Mouse (Mus musculus): Measurements from ENCODE around the gene Mettl9.
A peak's percentile ranks its signal among the peaks of the same experiment; 100 is the strongest.
"Not testable (repeated sequence)": the region's sequence is repeated elsewhere in the genome, so short reads cannot be mapped to it uniquely, and the experiment has no call there.

Mettl9 gene

GRCm38 (mm10) chr7:121033856-121034652, at the start of gene Mettl9:
Gene Mettl9 (plus strand): TSS chr7:121034445.
- peak; percentile 97 for DNase-seq (ENCODE audit: low spot score)

GRCm38 (mm10) chr7:120991191-120991590, 43.1 kb upstream of the Mettl9 start:
- DNase-seq (ENCODE audit: low spot score): no peak

DNA sequence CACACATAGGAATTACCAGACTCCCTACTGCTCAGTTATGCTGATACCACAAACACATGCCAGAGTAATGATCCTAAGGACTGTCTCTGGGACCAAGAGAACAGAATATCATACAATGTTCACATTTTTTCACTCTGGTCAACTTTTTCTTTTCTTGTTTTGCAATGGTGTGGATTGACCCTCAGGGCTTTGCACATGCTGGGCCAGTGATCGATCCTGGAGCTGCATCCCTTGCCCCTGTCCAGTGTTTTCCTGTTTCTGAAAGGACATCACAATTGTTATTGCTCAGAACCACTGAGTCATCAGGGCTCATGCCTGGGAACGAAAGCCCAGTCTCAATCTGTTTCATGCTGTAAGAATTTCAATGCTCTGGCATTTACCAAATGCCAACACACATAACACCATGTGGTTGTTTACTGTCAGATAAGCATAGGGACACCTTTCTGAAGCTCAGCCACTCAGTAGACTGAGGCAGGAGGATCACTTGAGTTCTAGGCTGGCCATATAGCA, 35.2 kb upstream of the Mettl9 start:
- no peak for DNase-seq (ENCODE audit: low spot score)

DNA sequence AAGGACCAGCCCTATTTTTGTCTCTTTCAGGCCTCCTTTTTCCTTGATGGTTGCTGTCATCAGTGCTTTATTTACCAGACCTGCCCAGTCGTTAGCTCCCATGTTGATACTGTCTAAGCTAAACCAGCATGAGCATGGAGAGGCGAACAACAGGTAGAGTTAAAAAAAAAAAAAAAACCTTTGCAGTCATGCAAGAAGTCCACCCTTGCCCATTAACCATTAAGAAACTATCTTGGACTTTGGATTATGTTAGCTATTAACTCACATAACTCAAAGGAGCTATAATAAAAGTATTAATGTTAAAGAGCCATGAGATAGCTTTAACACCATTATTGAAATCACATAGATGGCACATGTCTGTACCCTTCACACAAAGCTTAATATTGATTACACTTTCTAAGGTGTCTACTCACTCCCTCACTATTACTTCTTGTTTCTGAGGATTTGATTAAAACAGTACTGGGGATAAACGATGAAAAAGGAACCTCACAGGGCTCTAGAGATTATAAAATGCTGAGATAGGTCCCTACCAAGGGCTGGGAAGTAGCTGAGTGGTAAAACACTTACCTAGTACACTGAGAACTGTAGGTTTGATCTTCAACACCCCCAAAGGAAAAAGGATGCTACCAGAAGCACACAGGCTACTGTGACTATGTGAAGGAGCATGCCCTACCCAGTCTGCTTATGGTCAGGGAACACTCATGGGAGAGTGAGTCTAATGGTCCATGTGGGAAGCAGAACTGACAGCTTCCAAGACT, 34.0 kb upstream of the Mettl9 start:
- no peak for DNase-seq (ENCODE audit: low spot score)

DNA sequence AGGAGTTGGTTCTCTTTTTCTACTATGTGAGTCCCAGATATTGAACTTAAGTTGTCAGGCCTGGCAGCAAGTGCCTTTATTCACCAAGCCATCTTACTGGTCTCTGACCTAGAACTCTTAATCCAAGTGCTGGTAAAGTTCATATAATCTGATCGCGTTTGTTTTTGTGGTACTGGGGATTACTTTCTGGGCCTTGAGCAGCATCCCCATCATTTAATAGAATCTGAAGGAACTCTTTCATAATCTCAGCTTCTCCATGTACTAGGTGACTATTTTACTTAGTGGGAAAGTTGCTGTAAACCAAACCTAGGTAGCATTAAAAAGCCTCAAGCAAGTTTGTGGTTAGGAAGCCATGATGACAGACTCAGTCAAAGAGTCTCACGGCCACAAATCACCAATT, 32.4 kb upstream of the Mettl9 start:
- no peak for DNase-seq (ENCODE audit: low spot score)

DNA sequence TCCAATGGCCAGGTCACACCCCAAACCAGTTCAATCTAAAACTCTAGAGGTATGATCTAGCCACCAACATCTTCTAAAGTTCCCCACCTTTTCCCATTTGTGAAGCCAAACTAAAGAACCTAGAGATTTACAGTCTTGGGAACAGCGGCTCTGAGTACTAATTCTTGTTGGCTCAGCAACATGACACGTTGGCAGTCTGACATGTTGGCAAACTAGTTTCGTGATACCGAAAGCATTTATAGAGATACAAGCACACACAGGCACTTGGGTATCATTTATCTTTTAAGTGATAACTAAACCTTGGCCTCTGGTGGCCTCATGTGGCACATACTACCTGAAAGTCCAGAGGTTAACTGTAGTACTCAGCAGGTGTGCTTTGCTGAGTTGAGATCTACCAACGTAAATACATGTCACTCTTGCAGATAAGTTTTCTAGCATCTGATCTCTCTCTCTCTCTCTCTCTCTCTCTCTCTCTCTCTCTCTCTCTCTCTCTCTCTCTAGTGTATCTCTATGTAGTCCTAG, 31.8 kb upstream of the Mettl9 start:
- no peak for DNase-seq (ENCODE audit: low spot score)

DNA sequence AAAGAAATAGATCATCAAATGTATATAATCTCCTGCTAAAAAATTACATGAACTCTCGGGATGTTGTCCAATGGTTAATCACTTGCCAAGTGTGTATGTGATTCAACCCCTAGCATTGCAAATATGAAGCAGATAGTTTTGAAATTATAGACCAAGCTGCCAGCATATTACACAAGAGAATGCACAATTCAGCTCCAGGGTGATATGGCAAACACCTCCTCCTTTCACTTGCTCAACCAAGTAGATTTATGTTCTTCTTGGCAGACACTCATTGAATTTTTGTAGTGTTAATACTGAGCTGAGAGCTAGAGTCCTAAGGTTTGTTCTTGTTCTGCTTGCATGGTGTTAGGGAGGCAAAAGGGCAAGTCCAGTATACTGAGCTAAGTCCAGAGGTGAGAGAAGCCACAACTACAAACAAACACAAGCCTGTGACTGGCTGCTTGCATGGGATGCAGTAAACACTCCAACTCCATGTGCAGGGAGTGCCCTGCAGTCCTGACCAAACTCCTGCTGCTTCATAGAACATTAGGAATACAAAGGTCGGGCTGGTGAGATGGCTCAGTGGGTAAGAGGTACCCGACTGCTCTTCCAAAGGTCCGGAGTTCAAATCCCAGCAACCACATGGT, 30.3 kb upstream of the Mettl9 start:
- DNase-seq (ENCODE audit: low spot score): no peak

- DNase-seq (ENCODE audit: low spot score): peak; percentile 9
Observed at GRCm38 (mm10) chr7:121011794-121012689, 22.2 kb upstream of the Mettl9 start.

GRCm38 (mm10) chr7:121014486-121014885, 19.8 kb upstream of the Mettl9 start:
- no peak for DNase-seq (ENCODE audit: low spot score)

DNA sequence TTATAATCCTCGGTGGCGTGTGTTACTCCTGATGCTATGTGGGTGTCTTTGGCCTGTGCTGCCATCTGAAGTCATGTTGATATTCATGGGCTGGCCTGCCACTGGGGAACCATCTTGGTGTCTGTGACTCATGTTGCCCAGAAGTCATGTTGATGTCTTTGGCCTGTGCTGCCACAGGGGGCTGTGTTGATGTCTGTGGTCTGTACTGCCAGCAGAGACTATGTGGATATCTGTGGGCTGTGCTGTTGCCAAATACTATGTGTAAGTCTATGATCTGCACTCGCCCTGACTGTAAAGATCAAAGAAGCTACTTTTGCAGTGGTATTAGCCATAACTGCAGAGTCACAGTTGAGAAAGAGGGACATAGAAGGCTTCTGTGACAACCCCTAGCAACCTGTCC, 15.5 kb upstream of the Mettl9 start:
- DNase-seq (ENCODE audit: low spot score): no peak

DNA sequence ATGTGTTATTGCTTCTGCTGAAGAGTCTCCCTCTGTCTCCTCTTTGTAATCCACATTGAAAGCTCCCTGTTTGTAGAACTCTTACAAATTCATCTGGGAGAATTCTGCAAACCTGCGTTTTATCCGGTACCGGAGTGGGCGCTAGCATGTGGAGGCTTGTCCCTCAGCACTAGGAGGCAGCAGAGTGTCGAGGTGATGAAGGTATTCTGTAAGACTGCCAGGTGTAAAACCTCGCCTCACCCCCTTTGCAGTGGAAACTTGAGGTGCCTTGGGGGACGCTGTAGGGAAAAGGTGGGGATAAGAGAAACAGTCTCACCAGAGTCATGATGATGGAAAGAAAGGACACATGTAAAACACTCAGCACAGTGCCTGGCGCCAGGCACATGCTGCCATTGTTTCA, 14.0 kb upstream of the Mettl9 start:
- no peak for DNase-seq (ENCODE audit: low spot score)

GRCm38 (mm10) chr7:121025221-121026008, 8.8 kb upstream of the Mettl9 start:
- DNase-seq (ENCODE audit: low spot score): no peak

GRCm38 (mm10) chr7:121026300-121026699, 7.9 kb upstream of the Mettl9 start:
- DNase-seq (ENCODE audit: low spot score): no peak

- DNase-seq (ENCODE audit: low spot score): not testable (repeated sequence)
Observed at GRCm38 (mm10) chr7:121029947-121030346, 4.3 kb upstream of the Mettl9 start.

GRCm38 (mm10) chr7:121034701-121035141, 476 bp downstream of the Mettl9 start:
- DNase-seq (ENCODE audit: low spot score): no peak

DNA sequence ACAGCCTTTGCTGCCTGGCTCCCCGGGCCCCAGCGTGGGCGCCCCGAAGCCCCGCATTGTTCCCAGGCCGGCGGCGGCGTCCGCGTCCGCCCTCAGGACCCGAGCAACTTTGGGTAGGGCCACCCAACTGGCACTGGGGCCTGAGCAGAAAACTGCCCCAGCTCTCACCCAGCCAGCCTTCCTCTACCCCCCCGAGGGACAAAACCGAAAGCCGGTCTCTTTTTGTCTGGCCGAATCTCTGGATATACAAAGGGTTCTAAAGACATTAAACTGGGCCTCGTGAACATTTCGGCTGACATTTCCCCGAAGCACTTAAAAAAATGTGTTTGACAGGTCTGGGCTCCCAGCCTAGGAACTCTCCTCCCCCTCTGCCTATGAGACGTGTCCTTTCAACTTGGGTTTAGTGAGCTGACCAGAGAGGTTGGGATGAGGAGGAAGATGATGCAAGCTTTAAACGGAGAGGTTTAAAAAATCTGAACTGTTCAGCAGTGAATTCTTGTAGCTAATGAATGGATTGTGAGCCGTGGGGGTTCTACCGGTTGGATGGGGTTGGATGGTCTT, 996 bp downstream of the Mettl9 start:
- DNase-seq (ENCODE audit: low spot score): peak; percentile 71

DNA sequence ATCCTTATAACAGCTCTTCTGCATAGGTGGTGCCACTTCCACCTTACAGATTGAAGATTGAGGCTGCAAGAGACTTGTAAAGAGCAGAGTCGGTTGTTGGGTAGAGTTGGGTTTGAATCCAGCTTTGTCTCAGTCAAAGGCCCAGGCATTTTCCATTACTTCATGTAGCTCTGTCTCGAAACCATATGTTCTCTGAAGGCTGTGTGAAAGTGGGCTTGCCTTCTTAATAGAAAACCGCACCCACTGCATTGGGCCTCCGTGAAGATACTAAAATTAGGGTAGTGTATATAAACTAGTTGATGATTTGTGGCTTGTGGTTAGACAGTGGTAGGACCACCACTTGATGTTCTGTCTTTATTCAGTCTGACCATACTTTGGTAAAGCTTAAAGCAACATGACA, 6.3 kb downstream of the Mettl9 start:
- no peak for DNase-seq (ENCODE audit: low spot score)

GRCm38 (mm10) chr7:121041989-121042388, 7.7 kb downstream of the Mettl9 start:
- DNase-seq (ENCODE audit: low spot score): no peak

GRCm38 (mm10) chr7:121043004-121043403, 8.8 kb downstream of the Mettl9 start:
- no peak for DNase-seq (ENCODE audit: low spot score)

DNA sequence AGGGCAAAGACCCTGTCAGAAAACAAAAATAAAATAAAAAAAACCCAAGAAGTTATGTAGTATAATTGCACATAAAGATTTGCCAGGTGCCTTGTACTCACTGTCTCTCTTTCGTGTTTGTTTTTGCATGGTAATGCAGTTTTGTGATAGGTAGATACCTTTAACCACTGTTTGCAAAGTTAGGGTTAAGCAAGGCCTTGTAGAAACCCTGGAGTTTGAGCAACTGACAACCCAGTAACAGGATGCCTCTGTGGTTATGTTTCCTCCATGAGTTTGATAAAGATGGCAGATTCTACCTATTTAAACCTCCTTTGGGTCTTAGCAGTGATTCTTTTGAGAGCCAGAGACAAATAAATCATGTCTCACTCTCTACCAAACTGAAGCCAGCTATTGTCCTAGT, 9.3 kb downstream of the Mettl9 start:
- no peak for DNase-seq (ENCODE audit: low spot score)

Data from embryo, embryonic 10.5 days (tissue).